Mouse (Mus musculus) liver, embryonic 13.5 days (tissue): ENCODE results near the gene Gpr107. TPM values are rescaled to one million over a fixed set of nuclear protein-coding genes. Genes with fewer than 3 reads are reported as not detected.

Experiments
- ATAC-seq: fragments of 200-750 bp; cut with Nextera tagmentation; 2 replicates; pipeline ENCODE4 v1.8.0; 2017; ENCODE audit warnings: low read depth, mild to moderate bottlenecking, moderate number of reproducible peaks, moderate library complexity
- DNase-seq: peaks from one replicate; pipeline ENCODE4 v3.0.0; 2022
- H3K27ac ChIP-seq: fragments of 300-500 bp; sonication (generic); 2 replicates; pipeline ENCODE4 v1.5.1; 2015; ENCODE audit warnings: moderate library complexity, mild to moderate bottlenecking, inconsistent platforms
- H3K27me3 ChIP-seq: fragments of 300-500 bp; sonication (generic); 2 replicates; pipeline ENCODE4 v1.6.1; 2015; ENCODE audit warnings: mild to moderate bottlenecking, inconsistent platforms
- H3K36me3 ChIP-seq: fragments of 300-500 bp; sonication (generic); 2 replicates; pipeline ENCODE4 v1.6.1; 2015; ENCODE audit warnings: mild to moderate bottlenecking, inconsistent platforms
- H3K4me1 ChIP-seq: fragments of 300-500 bp; sonication (generic); replicated peaks from 2 replicates; pipeline ENCODE4 v1.6.1; 2015; ENCODE audit warnings: inconsistent platforms
- H3K4me2 ChIP-seq: fragments of 300-500 bp; sonication (generic); 2 replicates; pipeline ENCODE4 v1.6.1; 2015; ENCODE audit warnings: inconsistent platforms, mild to moderate bottlenecking, moderate library complexity
- H3K4me3 ChIP-seq: fragments of 300-500 bp; sonication (generic); replicated peaks from 2 replicates; pipeline ENCODE4 v1.5.1; 2015; ENCODE audit warnings: mild to moderate bottlenecking, inconsistent platforms
- H3K9ac ChIP-seq: fragments of 300-500 bp; sonication (generic); 2 replicates; pipeline ENCODE4 v1.6.1; 2015; ENCODE audit warnings: mild to moderate bottlenecking, inconsistent platforms
- H3K9me3 ChIP-seq: fragments of 300-500 bp; sonication (generic); replicated peaks from 2 replicates; pipeline ENCODE4 v1.6.1; 2016; ENCODE audit warnings: inconsistent platforms
- WGBS: fragments of 180-500 bp; shearing (Covaris S2); methylation state at CpG from one replicate; pipeline ENCODE4 v1.1.7; 2015; ENCODE audit not compliant: insufficient replicate concordance; 5-methylcytosine and 5-hydroxymethylcytosine counted together
- polyA plus RNA-seq: library from polyadenylated mRNA; unstranded; fragments of >200 nt; fragmentation: Nextera tagmentation; extraction: Ambion mirVana; gene quantifications from 2 replicates; pipeline ENCODE4 v1.2.1, GENCODE M21; 2015

Gpr107 gene
- polyA plus RNA-seq, 1 experiment from 2014 or later, result 11.8 TPM

DNA sequence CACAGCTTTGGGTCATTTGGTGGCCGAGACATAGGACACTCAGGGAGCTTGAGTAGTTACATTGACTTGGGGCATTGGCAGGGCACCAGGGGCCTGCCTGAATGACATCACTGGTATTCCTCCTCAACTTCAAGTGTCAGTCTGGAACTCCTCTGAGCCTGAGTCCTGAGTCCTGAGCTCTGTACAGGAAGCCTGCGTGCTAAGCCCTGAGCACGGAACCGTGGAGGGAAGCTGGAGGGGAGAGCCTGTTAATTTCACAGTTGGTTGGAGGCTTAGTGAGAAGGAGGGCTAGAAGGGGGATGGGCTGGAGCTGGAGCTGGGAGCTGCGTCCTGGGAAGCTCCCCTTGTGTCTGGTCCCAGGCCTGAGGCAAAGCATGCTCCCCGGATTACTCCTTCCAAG lies 115.3 kb downstream of the Gpr107 start:
- Histone ChIP-seq H3K4me3 (no peak overlapping the region), H3K27me3 (no peaks in the 10 kb centered on the region), H3K4me2 (no peak overlapping the region), H3K36me3 (no peaks in the 10 kb centered on the region), H3K9ac (no peak overlapping the region), H3K27ac (no peak overlapping the region), H3K9me3 (no peaks in the 10 kb centered on the region), H3K4me1 (peaks cover 7% of the 10 kb centered on the region)
- DNase-seq (no peak), ATAC-seq (no peak)
- WGBS, result 45% methylated on average over 6 of the region's 6 CpGs

Other genes with a start within 250 kb of the Gpr107 start
- gene Ptges, start 222.5 kb upstream of the Gpr107 start, polyA plus RNA-seq, result 0.18 and 0.37 TPM in 2 replicates
- 17.1 and 20.4 TPM in 2 replicates for gene Tor1b, start 199.4 kb upstream of the Gpr107 start, polyA plus RNA-seq
- gene Tor1a, start 184.4 kb upstream of the Gpr107 start, polyA plus RNA-seq, result 43.1 and 47.8 TPM in 2 replicates
- gene BC005624, start 170.1 kb upstream of the Gpr107 start, polyA plus RNA-seq, result 34.6 and 37.8 TPM in 2 replicates
- gene Usp20, start 170.0 kb upstream of the Gpr107 start, polyA plus RNA-seq, result 4.7 and 5.0 TPM in 2 replicates
- 5.7 and 6.9 TPM in 2 replicates for gene Fnbp1, start 10.3 kb upstream of the Gpr107 start, polyA plus RNA-seq
- 2.2 and 2.3 TPM in 2 replicates for gene Ncs1, start 93.5 kb downstream of the Gpr107 start, polyA plus RNA-seq
- gene Hmcn2, start 162.1 kb downstream of the Gpr107 start, polyA plus RNA-seq, result 0.23 and 0.25 TPM in 2 replicates